Mouse (Mus musculus) midbrain, embryonic 16.5 days (tissue): ENCODE data around the gene Gm21885. TPM values are rescaled to one million over a fixed set of nuclear protein-coding genes. Genes with fewer than 3 reads are reported as not detected.

Experiments
- ATAC-seq: fragments of 200-750 bp; cut with Nextera tagmentation; 2 replicates; pipeline ENCODE4 v1.8.0; 2017; ENCODE audit warnings: moderate TSS enrichment
- H3K27ac ChIP-seq: fragments of 300-500 bp; sonication (generic); 2 replicates; pipeline ENCODE4 v1.5.1; 2014; ENCODE audit warnings: mild to moderate bottlenecking, low read length, mixed read lengths
- H3K27me3 ChIP-seq: fragments of 300-500 bp; sonication (generic); 2 replicates; pipeline ENCODE4 v1.6.1; 2014; ENCODE audit warnings: low read depth, low read length, mixed read lengths; ENCODE audit not compliant: control insufficient read depth, insufficient read depth
- H3K36me3 ChIP-seq: fragments of 300-500 bp; sonication (generic); 2 replicates; pipeline ENCODE4 v1.6.1; 2014; ENCODE audit warnings: mild to moderate bottlenecking, low read length, moderate library complexity, mixed read lengths; ENCODE audit not compliant: control insufficient read depth, insufficient read depth
- H3K4me1 ChIP-seq: fragments of 300-500 bp; sonication (generic); 2 replicates; pipeline ENCODE4 v1.6.1; 2014; ENCODE audit warnings: mild to moderate bottlenecking, low read length, mixed read lengths; ENCODE audit not compliant: control insufficient read depth, insufficient read depth
- H3K4me2 ChIP-seq: fragments of 300-500 bp; sonication (generic); 2 replicates; pipeline ENCODE4 v1.6.1; 2014; ENCODE audit warnings: mild to moderate bottlenecking, low read length, mixed read lengths
- H3K4me3 ChIP-seq: fragments of 300-500 bp; sonication (generic); 2 replicates; pipeline ENCODE4 v1.5.1; 2014; ENCODE audit warnings: low read depth, mild to moderate bottlenecking, low read length, moderate library complexity, mixed read lengths
- H3K9ac ChIP-seq: fragments of 300-500 bp; sonication (generic); 2 replicates; pipeline ENCODE4 v1.6.1; 2014; ENCODE audit warnings: low read depth, low read length, mixed read lengths
- H3K9me3 ChIP-seq: fragments of 300-500 bp; sonication (generic); replicated peaks from 2 replicates; pipeline ENCODE4 v1.6.1; 2014; ENCODE audit warnings: mild to moderate bottlenecking, low read length, mixed read lengths; ENCODE audit not compliant: control insufficient read depth, poor library complexity, severe bottlenecking
- WGBS: fragments of 180-500 bp; shearing (Covaris S2); extraction: QIAGEN DNeasy Blood & Tissue Kit; methylation state at CpG from one replicate; pipeline ENCODE4 v1.1.7; 2014; 5-methylcytosine and 5-hydroxymethylcytosine counted together
- polyA plus RNA-seq: library from polyadenylated mRNA; unstranded; fragments of >200 nt; fragmentation: Nextera tagmentation; extraction: Ambion mirVana; gene quantifications from 2 replicates; pipeline ENCODE4 v1.2.1, GENCODE M21; 2015

Gm21885 gene
- polyA plus RNA-seq, result 0.95 TPM in 1 of 2 replicates, not detected in the other

GRCm38 (mm10) chr11:94281199-94282181 is at the start of gene Gm21885:
Gene Gm21885 (plus strand): TSS chr11:94281873.
- ATAC-seq, result no peak
- peaks cover 8% of the 10 kb centered on the region for H3K36me3 ChIP-seq
- H3K9ac ChIP-seq, result no peak within 1 kb of the TSS
- H3K27me3 ChIP-seq, result no peaks in the 10 kb centered on the region
- H3K4me3 ChIP-seq, result no peak within 1 kb of the TSS
- WGBS, result 89% methylated on average over 11 of the region's 11 CpGs
- H3K9me3 ChIP-seq, result no peaks in the 10 kb centered on the region
- no peak within 1 kb of the TSS for H3K27ac ChIP-seq
- H3K4me2 ChIP-seq, result no peak within 1 kb of the TSS
- peaks cover 6% of the 10 kb centered on the region; the same call in 1 of the 2 replicates for H3K4me1 ChIP-seq

GRCm38 (mm10) chr11:94233405-94233804 is 48.3 kb upstream of the Gm21885 start:
- Histone ChIP-seq H3K9me3 (no peaks in the 10 kb centered on the region), H3K4me2 (no peak overlapping the region), H3K4me3 (no peak overlapping the region), H3K9ac (no peak overlapping the region), H3K4me1 (peaks cover 3% of the 10 kb centered on the region), H3K27me3 (no peaks in the 10 kb centered on the region), H3K27ac (no peak overlapping the region), H3K36me3 (no peaks in the 10 kb centered on the region)
- no peak for ATAC-seq
- WGBS, result 45% methylated on average over 6 of the region's 6 CpGs

- no peaks in the 10 kb centered on the region; the same call in 1 of the 2 replicates for H3K4me1 ChIP-seq
- ATAC-seq, result no peak
- 92% methylated on average over 12 of the region's 12 CpGs for WGBS
- no peak overlapping the region for H3K4me2 ChIP-seq
- no peak overlapping the region for H3K27ac ChIP-seq
- H3K4me3 ChIP-seq, result no peak overlapping the region
- H3K9ac ChIP-seq, result no peak overlapping the region
- no peaks in the 10 kb centered on the region for H3K27me3 ChIP-seq
- H3K9me3 ChIP-seq, result no peaks in the 10 kb centered on the region
- H3K36me3 ChIP-seq, result no peaks in the 10 kb centered on the region
Measured at GRCm38 (mm10) chr11:94234380-94234779, 47.3 kb upstream of the Gm21885 start.

- Histone ChIP-seq H3K4me2 (no peak overlapping the region), H3K9ac (no peak overlapping the region), H3K27me3 (no peaks in the 10 kb centered on the region), H3K4me3 (no peak overlapping the region), H3K9me3 (no peaks in the 10 kb centered on the region), H3K36me3 (no peaks in the 10 kb centered on the region), H3K27ac (no peak overlapping the region), H3K4me1 (peaks cover under 1% of the 10 kb centered on the region; the same call in 1 of the 2 replicates)
- ATAC-seq, result no peak
- WGBS, result 92% methylated on average over 8 of the region's 8 CpGs
Measured at GRCm38 (mm10) chr11:94234857-94235256, 46.8 kb upstream of the Gm21885 start.

GRCm38 (mm10) chr11:94236074-94236473 is 45.6 kb upstream of the Gm21885 start:
- WGBS, result 16% methylated on average over 3 of the region's 3 CpGs
- Histone ChIP-seq H3K27me3 (no peaks in the 10 kb centered on the region), H3K27ac (peak overlapping the region; percentile 74), H3K4me3 (no peak overlapping the region), H3K4me2 (no peak overlapping the region), H3K36me3 (no peaks in the 10 kb centered on the region), H3K4me1 (peaks cover 4% of the 10 kb centered on the region; the same call in 1 of the 2 replicates), H3K9ac (no peak overlapping the region), H3K9me3 (no peaks in the 10 kb centered on the region)
- peak; percentile 87 for ATAC-seq

GRCm38 (mm10) chr11:94238786-94239185 is 42.9 kb upstream of the Gm21885 start:
- no peaks in the 10 kb centered on the region for H3K9me3 ChIP-seq
- no peak overlapping the region for H3K27ac ChIP-seq
- peaks cover 14% of the 10 kb centered on the region; the same call in 1 of the 2 replicates for H3K4me1 ChIP-seq
- no peaks in the 10 kb centered on the region for H3K36me3 ChIP-seq
- H3K4me2 ChIP-seq, result no peak overlapping the region
- WGBS, result 94% methylated on average over 8 of the region's 8 CpGs
- ATAC-seq, result no peak
- no peak overlapping the region for H3K4me3 ChIP-seq
- H3K27me3 ChIP-seq, result no peaks in the 10 kb centered on the region
- H3K9ac ChIP-seq, result no peak overlapping the region

- Histone ChIP-seq H3K4me3 (no peak overlapping the region), H3K36me3 (no peaks in the 10 kb centered on the region), H3K4me1 (peaks cover 14% of the 10 kb centered on the region; the same call in 1 of the 2 replicates), H3K4me2 (no peak overlapping the region), H3K9me3 (no peaks in the 10 kb centered on the region), H3K27me3 (no peaks in the 10 kb centered on the region), H3K27ac (no peak overlapping the region), H3K9ac (peak overlapping the region; percentile 7; the same call in 1 of the 2 replicates)
- no peak for ATAC-seq
- WGBS, result 21% methylated on average over 9 of the region's 9 CpGs
Measured at GRCm38 (mm10) chr11:94239706-94240105, 42.0 kb upstream of the Gm21885 start.

GRCm38 (mm10) chr11:94242760-94243421 is 38.8 kb upstream of the Gm21885 start:
- peak overlapping the region; percentile 2; the same call in 1 of the 2 replicates for H3K4me3 ChIP-seq
- peaks cover 14% of the 10 kb centered on the region; the same call in 1 of the 2 replicates for H3K4me1 ChIP-seq
- no peaks in the 10 kb centered on the region for H3K36me3 ChIP-seq
- H3K27me3 ChIP-seq, result no peaks in the 10 kb centered on the region
- 0 out of 2 replicates have a peak, but pooled peaks have one; percentile 41 for ATAC-seq
- no peaks in the 10 kb centered on the region for H3K9me3 ChIP-seq
- peak overlapping the region; percentile 38 for H3K9ac ChIP-seq
- 0 out of 2 replicates have a peak overlapping the region, but pooled peaks have one; percentile 22 for H3K27ac ChIP-seq
- WGBS, result 4% methylated on average over 29 of the region's 29 CpGs
- H3K4me2 ChIP-seq, result peak overlapping the region; percentile 42
